Mouse (Mus musculus) myocyte (in vitro differentiated cells): ENCODE data around the gene Tcl1b2.

Experiments
- CEBPB ChIP-seq: IDR thresholded peaks from 2 replicates; pipeline ENCODE4 v1.6.1; 2011; ENCODE audit warnings: mild to moderate bottlenecking, moderate library complexity; ENCODE audit not compliant: poor library complexity, insufficient read depth, severe bottlenecking
- E2F4 ChIP-seq: IDR thresholded peaks from one replicate; pipeline ENCODE4 v1.6.1; 2011; ENCODE audit warnings: mild to moderate bottlenecking, control low read depth, moderate library complexity; ENCODE audit not compliant: insufficient read depth
- MAX ChIP-seq: IDR thresholded peaks from one replicate; pipeline ENCODE4 v1.6.1; 2011; ENCODE audit warnings: low read depth, mild to moderate bottlenecking, control low read depth
- MYOD1 ChIP-seq, 3 experiments: IDR thresholded peaks; one replicate each; pipeline ENCODE4 v1.6.1; 2011; ENCODE audit warnings: control low read depth in 2 of 3, low read depth in 2 of 3, mild to moderate bottlenecking in 2 of 3, moderate library complexity in 1 of 3; ENCODE audit not compliant: insufficient read length in 2 of 3, control insufficient read depth in 1 of 3
- MYOG ChIP-seq, 3 experiments: IDR thresholded peaks; one replicate each; pipeline ENCODE4 v1.6.1; 2011; ENCODE audit warnings: control low read depth in 2 of 3, low read depth in 2 of 3, mild to moderate bottlenecking in 2 of 3; ENCODE audit not compliant: insufficient read length in 2 of 3, control insufficient read depth in 1 of 3, insufficient read depth in 1 of 3
- POLR2A ChIP-seq: IDR thresholded peaks from one replicate; pipeline ENCODE4 v1.6.1; 2011; ENCODE audit warnings: low read depth, mild to moderate bottlenecking, control low read depth, moderate library complexity; ENCODE audit not compliant: insufficient read length
- TCF12 ChIP-seq: IDR thresholded peaks from one replicate; pipeline ENCODE4 v1.6.1; 2011; ENCODE audit warnings: mild to moderate bottlenecking, control low read depth; ENCODE audit not compliant: poor library complexity, insufficient read depth, severe bottlenecking
- TCF3 ChIP-seq: IDR thresholded peaks from one replicate; pipeline ENCODE4 v1.6.1; 2011; ENCODE audit warnings: low read depth, control low read depth; ENCODE audit not compliant: insufficient read length
- USF1 ChIP-seq: IDR thresholded peaks from one replicate; pipeline ENCODE4 v1.6.1; 2011; ENCODE audit warnings: low read depth, mild to moderate bottlenecking, control low read depth, moderate library complexity

DNA sequence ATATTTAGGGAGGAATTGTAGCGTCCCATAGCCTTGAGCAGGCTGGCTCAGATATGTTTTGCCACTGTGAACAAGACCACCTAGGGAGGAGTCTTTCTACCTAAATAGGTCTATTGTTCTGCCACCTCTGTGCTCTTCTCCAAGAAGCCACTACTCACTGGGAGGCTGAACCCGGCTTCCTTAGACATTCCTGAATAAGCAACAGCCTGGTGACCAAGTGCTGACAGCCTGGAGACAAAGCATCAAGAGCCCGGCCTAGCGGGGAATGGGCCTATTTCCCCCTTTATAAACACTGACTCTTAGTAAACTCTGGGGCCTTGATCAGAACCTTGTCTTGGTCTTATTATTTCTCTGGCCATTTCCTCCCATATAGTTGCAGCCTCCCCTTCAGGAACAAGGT, 19.3 kb upstream of the Tcl1b2 start:
- TF ChIP-seq CEBPB (no peak), MYOG (IDR thresholded peaks at IDR 0.05; ENCODE audit: control insufficient read depth in 1 of 3, insufficient read depth in 1 of 3, insufficient read length in 2 of 3, low read depth in 2 of 3) (no peak), USF1 (no peak), POLR2A (no peak), MAX (no peak), E2F4 (no peak), TCF3 (no peak), TCF12 (no peak), MYOD1 (IDR thresholded peaks at IDR 0.05; ENCODE audit: control insufficient read depth in 1 of 3, insufficient read length in 2 of 3, low read depth in 2 of 3) (no peak)
